Mouse (Mus musculus): Measurements from ENCODE around the gene Tsc22d1.

Tsc22d1 gene

DNA sequence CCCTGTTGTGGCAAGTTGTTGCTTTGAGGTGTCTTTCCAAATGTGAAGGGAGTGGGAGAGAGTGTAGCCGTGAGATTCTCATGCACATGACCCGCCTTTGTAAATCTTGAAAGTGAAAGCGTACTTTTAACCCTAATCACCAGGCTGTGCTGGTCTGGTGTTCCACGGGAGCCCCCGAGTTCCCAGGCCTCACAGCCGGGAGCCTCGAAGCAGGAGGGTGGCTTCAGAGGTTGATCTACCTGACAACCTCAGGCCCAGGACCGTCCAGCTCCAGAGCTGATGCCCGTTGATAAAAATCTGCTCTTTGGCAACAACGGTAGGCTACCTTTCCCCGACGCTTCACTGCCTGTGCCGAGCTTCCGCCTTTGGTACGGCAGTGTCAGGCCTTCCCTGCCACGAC lies 72.8 kb downstream of the Tsc22d1 start:
- DNase-seq (ENCODE audit: low read depth, low spot score): peak; percentile 49

DNA sequence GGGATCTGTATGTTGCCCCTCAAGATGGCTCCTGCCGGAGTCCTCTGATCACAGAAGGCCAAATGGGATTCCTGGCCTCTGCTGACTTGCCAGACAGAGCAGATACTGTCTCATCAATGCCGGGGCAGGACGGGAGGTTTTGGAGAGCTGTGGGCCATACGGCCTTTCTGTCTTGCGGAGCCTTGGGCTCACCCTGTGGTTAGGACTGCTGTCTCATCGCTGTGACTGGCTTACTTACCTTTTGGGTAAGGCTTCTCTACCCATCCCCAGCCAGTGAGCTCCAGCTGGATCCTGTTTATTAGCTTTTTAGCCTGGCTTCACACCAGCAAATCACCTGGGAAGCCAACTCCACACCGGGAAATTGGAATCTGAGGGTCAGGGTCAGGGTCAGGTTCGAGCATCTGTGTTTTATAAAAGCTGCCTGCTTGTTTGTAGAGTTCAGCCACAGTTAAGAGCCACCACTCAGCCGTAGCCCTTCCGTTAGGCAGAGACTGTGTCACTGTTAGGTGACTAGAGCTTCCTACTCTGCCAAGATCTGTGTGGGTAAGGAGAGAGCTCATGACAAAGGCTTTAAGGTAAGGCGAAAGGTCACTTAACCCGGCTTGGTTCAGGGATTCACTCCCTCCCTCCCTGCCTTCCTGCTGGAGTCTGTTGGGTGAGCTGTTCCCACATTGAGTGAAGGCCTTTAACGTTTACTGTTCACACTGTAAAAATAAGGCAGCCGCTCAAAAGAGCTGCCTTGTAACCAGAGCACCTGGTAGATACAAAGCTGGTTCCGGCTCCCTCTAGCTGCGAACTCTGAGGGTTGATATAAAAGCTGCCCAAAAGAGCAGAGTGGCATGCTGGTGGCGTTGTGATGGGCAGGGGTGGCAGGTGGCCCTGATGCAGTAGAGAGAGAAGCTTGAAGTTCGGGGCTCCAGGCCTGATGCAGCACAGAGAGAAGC lies 73.6 kb downstream of the Tsc22d1 start:
- DNase-seq (ENCODE audit: low read depth, low spot score): no peak

DNA sequence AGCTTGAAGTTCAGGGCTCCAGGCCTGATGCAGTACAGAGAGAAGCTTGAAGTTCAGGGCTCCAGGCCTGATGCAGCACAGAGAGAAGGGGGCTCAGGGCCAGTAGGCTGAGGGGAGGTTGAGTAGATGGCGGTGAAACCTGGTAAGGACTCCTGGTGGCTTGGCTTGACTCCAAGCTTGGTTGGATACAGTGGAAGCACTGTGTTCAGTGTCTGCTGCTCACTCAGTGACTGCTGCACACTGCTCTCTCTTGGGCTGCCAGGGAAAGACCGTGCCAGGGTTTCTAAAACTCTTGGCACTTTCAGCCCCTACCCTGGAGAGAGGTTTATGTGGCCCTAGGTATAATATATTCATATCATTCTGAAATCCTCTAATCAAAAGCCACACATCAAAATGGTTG lies 74.4 kb downstream of the Tsc22d1 start:
- no peak for DNase-seq (ENCODE audit: low read depth, low spot score)

DNA sequence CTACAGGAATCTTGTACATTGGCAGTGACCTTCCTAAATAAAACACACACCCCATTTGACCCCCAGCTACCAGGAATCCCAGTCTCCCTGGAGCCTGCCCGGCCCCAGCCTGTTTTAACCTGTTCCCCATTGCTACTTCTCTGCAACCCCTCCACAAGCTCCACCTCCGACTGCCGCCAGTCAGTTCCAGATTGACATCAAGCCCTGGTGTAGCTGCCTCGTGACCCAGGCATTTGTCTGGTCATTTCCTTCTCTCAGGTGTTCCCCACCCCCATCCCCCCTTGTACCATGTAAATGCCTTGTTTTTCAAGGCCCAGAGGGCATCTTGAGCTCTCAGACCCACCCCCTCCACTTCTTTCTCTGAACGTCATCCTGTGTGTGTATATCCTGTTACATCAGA lies 80.3 kb downstream of the Tsc22d1 start:
- peak; percentile 93 for DNase-seq (ENCODE audit: low read depth, low spot score)

DNA sequence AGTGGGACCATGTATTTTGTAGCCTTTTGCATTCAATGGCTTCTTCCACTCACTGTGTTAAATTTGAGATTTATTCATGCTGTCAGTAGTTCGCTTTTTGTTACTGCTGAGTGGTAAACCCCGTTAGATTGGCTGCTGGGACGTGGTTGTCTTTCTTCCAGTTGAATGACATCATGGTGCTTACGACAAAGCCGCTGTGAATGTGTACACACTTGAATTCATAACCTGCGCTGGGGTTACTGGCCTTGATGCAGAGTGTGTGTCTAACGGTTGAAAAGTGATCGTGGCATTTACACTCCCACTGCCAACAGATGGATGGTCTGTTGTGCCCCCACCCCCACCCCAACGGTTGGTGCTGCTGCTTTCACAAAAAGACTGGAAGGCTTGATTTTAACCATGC lies 82.4 kb downstream of the Tsc22d1 start:
- no peak for DNase-seq (ENCODE audit: low read depth, low spot score)

DNA sequence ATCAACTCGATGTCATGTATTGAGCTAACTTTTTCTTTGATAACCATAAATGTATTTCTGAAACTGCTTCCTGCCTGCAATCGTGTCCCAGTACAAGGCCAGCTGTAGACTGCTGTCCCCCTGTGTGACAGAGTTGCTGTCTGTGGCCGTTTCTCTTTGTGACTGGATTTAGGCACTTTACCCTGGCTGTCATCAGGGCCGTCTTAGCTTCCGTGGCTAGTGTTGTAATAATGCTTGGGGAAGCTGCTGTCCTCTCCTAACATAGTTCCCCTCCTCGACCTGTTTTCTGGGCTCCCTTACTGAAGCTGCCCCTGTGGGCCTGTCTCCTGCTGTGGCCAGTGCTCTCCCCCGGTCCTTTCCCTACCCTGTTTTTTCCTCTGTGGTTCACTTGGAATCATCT lies 83.4 kb downstream of the Tsc22d1 start:
- no peak for DNase-seq (ENCODE audit: low read depth, low spot score)

DNA sequence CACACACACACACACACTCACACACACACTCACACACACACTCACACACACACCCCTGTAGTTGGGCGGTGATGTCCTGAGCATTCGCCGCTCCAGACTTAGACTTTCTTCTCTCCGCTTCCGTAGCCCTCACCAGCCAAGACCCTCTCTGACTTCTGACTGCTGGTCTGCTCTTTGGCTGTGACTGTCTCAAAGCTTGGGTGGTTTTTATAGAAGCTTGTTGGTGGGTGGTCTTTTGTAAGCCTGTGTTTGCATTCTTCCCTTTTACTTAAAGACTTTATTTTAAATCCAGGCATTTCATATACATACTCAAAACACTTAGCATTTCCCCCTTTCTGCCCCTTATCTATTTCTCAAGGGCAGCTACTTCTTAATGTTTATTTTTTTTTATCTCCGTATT lies 84.7 kb downstream of the Tsc22d1 start:
- no peak for DNase-seq (ENCODE audit: low read depth, low spot score)

DNA sequence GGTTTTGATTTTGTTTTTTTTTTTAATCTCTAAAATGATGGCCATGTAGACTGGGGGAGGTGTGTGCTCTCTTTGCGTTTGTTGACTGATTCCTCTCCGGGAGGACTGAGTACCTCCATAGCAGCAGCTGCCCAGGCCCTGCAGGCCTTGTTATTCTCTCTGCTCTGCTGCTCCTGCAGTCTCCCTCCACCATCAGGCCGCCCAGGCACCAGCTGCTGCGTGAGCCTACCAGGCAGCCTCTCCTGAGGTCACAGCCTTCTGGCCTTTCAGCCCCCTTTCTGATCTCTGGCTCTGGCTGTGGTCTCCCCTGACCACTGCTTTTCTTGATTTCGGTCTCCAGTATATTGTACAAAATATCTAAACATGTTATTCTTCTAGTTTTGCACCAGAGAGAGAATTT lies 85.3 kb downstream of the Tsc22d1 start:
- no peak for DNase-seq (ENCODE audit: low read depth, low spot score)

DNA sequence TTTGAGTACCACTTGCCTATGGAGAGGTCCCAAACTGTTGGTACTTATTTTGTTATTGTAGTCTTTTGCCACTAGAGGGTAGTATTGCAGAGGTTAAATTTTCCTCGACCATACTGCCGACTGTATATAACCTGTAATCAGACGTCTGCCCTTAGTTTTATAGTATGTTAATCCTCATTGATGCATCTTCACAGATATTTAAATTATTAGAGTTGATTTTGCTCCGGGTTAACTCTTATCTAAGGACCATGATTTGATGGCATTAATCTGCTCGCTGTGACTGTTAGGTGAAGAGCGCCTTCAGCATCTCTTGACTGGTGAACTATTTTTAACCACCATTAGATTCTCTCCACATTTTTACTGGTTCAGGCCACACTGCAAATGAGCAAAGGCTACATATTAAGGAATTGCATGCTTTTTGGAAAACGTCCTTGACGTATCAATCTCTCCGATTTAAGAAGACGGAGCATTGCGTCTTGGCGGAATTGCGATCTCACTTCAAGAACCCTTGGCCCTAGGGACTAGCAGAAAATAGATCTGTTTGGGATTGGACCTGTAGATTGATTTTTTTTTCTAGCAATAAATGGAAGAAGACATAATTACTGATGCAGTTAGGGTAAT lies 88.6 kb downstream of the Tsc22d1 start:
- peak; percentile 75 for DNase-seq (ENCODE audit: low read depth, low spot score)

DNA sequence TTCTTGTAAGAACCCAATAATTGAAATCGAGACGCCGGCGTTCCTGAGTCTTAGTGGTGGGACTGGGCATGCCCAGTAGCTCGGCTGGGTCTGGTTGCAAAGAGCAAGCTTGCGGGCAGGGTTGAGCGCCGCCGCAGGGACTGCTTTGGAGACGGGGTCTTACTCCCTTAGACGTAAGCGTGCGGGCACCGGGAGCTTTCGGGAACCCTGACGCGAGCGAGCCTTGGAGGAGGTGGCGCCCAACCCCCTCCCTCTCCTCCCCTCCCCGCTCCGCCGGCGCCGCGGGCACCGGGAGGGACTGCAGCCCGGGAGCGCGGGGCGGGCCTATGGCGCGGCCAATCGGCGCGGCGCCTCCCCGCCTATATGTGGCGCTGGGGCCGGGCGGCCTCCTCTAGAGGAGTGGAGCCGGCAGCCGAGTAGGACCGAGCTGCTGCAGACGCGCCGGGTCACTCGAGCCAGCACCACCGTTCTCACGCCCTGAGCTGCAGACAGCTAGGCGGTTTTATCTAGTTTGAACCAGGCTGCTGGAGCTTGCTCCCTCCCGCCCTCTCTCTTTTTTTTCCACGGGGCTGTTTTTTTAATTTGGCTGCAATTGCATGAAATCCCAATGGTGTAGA lies 89.5 kb downstream of the Tsc22d1 start:
- peak; percentile 90 for DNase-seq (ENCODE audit: low read depth, low spot score)

DNA sequence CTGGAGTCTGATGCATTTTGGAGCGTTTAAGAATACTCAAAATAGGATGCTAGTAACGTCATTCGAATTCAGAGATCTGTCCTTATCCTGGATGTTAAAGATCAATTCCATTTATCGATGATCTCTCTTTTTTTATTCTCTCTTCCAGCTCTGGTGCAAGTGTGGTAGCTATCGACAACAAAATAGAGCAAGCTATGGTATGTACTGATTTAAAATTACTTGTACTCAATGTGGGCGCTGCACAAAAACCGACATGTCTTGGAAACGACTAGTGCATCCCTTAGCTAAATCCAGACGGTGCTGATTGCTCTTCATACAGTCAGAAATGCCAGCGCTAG lies 90.3 kb downstream of the Tsc22d1 start:
- no peak for DNase-seq (ENCODE audit: low read depth, low spot score)

DNA sequence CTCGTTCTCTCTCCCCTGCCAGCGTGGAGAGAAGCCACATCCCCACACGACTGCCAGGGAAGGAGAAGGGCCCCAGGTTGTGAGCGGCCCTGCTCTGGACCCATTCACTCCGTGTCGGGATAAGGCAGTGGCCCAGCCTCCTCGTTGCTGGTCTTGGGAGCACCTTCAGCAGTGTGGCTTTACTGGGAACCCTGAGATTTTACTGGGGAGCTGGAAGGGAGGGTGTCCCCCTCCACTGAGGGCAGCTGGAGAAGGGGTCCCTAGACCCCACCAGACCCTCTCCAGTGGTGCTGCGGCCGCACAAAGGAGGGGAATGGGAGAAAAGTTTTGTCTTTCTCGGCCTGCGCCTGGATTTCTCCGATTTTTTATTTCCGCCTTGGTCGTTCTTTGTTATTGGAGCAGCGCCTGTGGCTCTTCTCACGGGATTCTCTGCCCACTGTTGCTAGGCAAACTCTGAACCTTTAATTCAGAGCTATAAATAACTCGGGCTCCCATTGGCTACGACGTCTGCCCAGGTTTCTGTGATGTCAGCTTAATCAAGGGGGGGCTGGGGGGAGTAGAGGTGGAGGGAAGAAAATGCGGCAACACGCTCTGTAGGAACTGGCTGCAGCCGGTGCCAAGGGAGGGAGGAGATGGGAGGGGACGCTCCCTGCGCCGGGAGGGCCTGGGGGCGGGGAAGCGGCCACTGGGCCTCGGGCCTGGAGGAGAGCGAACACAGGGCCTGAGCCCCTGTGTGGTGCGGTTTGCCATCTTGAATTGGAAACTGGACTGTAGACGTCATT lies 90.9 kb downstream of the Tsc22d1 start:
- DNase-seq (ENCODE audit: low read depth, low spot score): peak; percentile 99

DNA sequence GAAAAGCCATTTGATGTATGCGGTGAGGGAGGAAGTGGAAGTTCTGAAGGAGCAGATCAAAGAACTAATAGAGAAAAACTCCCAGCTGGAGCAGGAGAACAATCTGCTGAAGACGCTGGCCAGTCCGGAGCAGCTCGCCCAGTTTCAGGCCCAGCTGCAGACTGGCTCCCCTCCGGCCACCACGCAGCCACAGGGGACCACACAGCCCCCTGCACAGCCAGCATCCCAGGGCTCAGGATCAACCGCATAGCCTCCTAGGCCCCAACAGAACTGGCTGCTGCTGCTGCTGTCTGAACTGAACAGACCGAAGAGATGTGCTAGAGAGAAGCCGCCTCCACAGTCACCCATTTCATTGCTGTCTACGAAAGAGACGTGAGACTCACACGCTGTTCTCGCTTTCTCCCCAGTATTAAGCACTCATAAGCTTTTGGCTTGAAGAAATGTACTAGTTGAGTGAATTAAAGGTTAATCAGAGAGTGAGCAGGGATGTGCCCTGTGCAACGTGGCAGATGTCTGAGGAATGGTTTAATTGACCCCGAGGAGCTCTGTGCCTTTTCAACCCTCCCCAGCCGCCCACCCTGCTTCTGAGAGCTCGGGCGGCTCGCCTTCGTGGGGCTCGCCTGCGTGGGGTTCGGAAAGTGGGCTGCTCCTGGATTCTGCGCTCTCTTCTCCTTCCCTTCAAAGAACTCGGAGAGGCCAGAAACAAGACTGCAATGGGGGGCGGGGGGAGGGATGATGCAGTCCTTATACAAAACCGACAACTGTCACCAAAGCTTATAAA lies 91.9 kb downstream of the Tsc22d1 start:
- no peak for DNase-seq (ENCODE audit: low read depth, low spot score)

DNA sequence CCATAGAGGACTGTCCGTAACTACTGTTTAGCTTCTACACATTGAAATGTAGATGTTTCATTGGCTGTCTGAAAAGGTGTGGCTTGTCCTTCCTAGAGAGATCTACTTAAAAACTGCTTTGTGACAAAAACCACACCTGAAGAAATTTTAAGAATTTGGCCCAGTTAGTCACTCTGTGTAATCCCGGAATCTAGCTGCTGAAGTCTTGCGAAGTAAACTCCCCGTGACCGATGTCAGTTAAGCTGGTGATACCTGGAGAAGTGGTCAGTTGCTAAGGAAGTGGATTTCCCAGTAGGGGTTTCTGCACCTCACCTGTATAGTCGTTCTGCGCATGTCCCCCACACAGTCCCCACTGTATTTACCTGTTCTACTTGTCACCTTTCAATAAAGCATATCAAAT lies 92.6 kb downstream of the Tsc22d1 start:
- DNase-seq (ENCODE audit: low read depth, low spot score): peak; percentile 44

DNA sequence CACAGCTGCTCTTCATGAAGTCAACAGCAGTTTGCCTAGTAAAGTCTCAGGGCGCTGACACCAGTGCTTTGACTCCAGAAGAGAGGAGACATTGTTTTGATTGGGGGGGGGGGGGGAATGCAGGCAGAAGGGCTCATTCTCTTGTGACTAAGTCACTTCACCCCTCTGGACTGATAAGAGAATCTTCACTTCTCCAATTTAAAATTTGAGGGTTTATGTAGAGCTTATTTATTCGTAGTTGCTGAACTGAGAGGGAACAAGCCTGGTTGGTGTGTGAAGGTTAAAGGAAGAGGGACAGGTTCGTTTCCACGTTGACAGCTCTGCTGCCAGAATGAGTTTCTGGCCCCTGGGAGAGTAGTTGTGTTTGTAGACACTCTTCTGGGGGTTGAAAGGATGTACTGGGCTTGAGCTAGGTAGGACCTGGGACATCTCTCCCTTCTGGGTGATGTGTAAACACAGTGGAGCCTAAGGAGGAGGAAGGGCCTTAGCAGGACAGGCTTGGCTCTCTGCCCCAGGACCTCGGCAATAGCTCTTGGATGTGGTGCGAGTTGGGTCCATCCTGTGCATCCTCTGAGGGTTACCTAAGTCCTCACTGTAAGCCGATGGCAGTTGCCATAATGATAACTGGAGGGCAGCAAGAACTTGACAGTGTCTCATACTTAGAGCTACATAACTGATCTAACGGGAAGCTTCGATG lies 93.2 kb downstream of the Tsc22d1 start:
- no peak for DNase-seq (ENCODE audit: low read depth, low spot score)

DNA sequence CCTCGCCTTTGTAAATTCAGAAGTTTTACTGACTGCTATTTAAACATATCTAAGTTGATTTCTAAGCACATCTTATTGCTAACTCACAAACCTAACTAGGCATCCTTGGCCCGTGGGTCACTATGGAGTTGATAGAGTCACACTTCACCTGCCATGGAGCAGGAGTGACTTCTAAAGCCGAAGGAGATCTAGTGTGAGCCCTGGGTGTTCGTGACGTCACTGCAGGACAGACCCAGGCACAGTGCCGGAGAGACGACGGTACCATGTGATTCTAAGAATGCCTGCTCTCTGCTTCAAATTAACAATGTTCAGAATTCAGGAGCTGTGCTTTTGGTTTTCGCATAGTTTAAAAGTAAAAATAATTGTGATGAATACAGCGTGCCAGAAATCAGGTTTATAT lies 93.9 kb downstream of the Tsc22d1 start:
- DNase-seq (ENCODE audit: low read depth, low spot score): no peak

DNA sequence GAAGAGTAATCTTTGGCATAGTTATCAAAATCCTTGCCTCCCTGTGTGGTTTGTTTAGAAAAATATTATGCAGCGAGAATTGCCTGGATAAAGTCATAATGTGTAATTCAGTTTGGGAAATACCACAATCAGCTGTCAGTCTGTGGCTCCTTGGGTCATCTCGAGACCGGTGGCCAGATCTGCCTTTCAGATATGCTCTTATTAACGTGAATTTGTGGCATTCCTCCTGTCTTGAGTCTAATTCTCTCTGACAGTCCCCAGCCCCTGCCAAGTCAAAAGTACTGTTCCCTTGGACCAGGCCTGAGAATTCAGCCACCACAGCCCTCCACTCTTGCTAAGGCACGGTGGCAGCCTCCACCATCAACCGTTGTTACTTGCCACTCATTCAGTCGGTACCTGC lies 97.2 kb downstream of the Tsc22d1 start:
- DNase-seq (ENCODE audit: low read depth, low spot score): no peak

DNA sequence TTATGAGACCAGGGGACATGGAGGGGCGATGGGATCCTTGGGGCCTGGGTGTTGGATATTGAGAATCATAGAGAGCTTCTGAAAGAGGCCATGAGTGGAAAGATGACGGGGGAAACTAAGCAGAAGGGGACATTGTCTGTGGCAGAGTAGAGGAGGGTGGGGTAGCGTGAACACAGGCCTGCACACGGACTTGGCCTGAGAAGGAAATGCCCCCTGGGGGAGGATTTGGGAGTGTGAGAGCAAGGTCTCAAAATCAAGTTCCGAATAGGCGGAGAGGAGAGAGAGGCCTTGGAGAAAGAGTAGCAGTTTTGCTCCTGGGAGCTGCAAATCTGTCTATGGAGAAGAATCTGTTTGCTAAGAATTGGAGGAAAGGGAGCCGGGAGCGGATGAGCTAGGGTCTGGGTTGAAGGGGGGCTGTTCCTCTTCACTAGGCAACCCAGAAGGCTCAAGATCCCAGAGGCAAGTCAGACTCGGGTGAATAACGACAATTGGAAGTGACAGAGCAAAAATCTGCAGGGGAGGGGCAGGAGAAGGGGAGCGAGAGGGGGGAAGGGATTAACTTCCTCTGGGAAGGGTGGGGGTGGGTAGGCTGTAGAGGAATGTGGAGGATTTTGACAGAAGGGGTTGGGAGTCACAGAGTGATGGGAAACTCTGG lies 98.8 kb downstream of the Tsc22d1 start:
- peak; percentile 92 for DNase-seq (ENCODE audit: low read depth, low spot score)

DNA sequence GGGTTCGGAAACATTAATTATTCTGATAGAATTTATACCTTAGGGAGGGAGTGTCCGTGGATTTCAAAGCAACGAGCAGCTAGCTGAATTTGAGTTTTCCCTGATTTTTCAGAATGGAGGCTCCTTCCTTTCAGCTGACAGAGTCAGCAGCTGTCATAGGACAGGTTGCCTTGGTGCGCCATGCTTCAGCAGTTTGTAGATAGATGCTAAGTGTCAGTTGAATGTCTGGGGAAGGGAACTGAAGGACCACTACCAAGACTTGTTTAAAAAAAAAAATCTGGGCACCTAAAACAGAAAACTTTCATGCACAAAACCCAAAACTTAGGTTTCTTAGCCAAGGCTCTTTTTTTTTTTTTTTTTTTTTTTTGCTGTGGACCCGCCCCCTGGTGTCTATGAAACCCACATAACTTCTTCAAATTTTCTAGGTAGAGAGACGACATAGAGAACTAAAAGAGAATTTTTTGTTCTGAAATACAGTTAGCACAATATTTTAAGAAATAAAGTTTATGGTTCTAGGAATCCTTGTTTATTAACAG lies 99.4 kb downstream of the Tsc22d1 start:
- DNase-seq (ENCODE audit: low read depth, low spot score): no peak

DNA sequence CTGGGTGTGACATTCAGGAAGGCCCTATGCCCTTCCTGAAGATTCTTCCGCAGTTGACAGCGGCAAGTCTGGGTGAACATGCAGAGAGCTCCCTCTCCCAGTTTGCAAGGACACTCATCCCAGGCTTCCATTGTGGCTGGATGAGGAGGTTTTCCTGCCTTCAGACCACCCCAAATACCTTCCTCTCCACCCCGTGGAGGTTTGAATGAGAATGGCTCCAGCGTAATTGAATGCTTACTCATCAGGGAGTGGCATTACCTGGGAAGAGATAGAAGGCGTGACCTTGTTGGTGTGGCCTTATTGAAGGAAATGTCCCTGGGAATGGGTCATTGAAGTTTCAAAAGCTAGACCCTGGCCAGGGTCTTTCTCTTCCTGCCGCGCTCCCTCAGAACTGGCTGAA lies 100.9 kb downstream of the Tsc22d1 start:
- peak; percentile 100 for DNase-seq (ENCODE audit: low read depth, low spot score)
